Comparison of ENCODE assay signal across 12 mouse cellular contexts in genomic region chr17:34804871-34805562, GRCm38 (mm10). TPM values are rescaled to one million over a fixed set of nuclear protein-coding genes. Genes with fewer than 3 reads are reported as not detected.
DNase-seq lines count a peak whose midpoint lies in the region; ATAC-seq and TF ChIP-seq lines count a peak whose summit lies in the region.
"Had no signal": no experiment of that assay in that cellular context is flagged by ENCODE, and none has a peak within 500 bp of the region (broad histone marks: within the 10 kb centered on the region; RNA-seq: fewer than 3 reads in every experiment).

No protein-coding gene starts in this region.

- DNase-seq in cerebellum, adult 2 months: no peak
- no peak for DNase-seq in cerebellum, adult 9-10 months
- no peak for DNase-seq in lung, embryonic 14.5 days
- DNase-seq in lung, postnatal 10 days: no peak
- peak; percentile 64 for DNase-seq in R1 (ENCODE audit: low read depth, low spot score)
- peak; percentile 29 for DNase-seq in splenic B cell, adult 2 months (ENCODE audit: low read depth, low spot score)
- DNase-seq in embryo, embryonic 10.5 days (ENCODE audit: low spot score): no peak
- DNase-seq in layer of hippocampus, adult 8-10 months (ENCODE audit: low spot score in 2 of 2): no peak
- DNase-seq: layer of hippocampus, postnatal 36 days had no signal

- no peak overlapping the region for H3K4me3 ChIP-seq in cerebellum, adult 2 months (replicated peaks; ENCODE audit: insufficient read depth, low read depth, low read length)
- no peak overlapping the region for H3K4me3 ChIP-seq in lung, embryonic 14.5 days (ENCODE audit: low read depth, low read length)
- H3K4me3 ChIP-seq: hindbrain, embryonic 12.5 days; midbrain, embryonic 10.5 days had no signal

- H3K27ac ChIP-seq in cerebellum, adult 2 months (ENCODE audit: insufficient read depth, low read length): no peak overlapping the region
- H3K27ac ChIP-seq in lung, embryonic 14.5 days (ENCODE audit: low read depth): no peak overlapping the region
- H3K27ac ChIP-seq: hindbrain, embryonic 12.5 days; midbrain, embryonic 10.5 days had no signal

- 0 out of 2 replicates have a peak, but pooled peaks have one; percentile 16 for TF ChIP-seq CTCF in cerebellum, adult 2 months (IDR thresholded peaks at IDR 0.05; ENCODE audit: borderline replicate concordance, insufficient read depth, low read depth, low read length)
- peak; percentile 42 for TF ChIP-seq CTCF in lung, embryonic 14.5 days (IDR thresholded peaks at IDR 0.05; ENCODE audit: low read depth)

- no peaks in the 10 kb centered on the region for H3K36me3 ChIP-seq in lung, embryonic 14.5 days (ENCODE audit: insufficient read depth)
- no peaks in the 10 kb centered on the region for H3K36me3 ChIP-seq in splenic B cell, adult 2 months (ENCODE audit: control insufficient read depth, insufficient read depth, low read length, poor library complexity, severe bottlenecking)
- H3K36me3 ChIP-seq: hindbrain, embryonic 12.5 days; midbrain, embryonic 10.5 days had no signal

- H3K4me1 ChIP-seq in cerebellum, adult 2 months (ENCODE audit: control insufficient read depth, insufficient read depth, low read length): no peaks in the 10 kb centered on the region
- no peaks in the 10 kb centered on the region for H3K4me1 ChIP-seq in lung, embryonic 14.5 days (ENCODE audit: insufficient read depth)
- H3K4me1 ChIP-seq: hindbrain, embryonic 12.5 days; midbrain, embryonic 10.5 days had no signal

- ATAC-seq in lung, embryonic 14.5 days (ENCODE audit: insufficient read depth): no peak

- 76% methylated on average over 6 of the region's 6 CpGs for WGBS in cerebellum, adult 2 months
- 61% methylated on average over 6 of the region's 6 CpGs for WGBS in lung, embryonic 14.5 days

- no peaks in the 10 kb centered on the region for H3K27me3 ChIP-seq in cerebellum, adult 2 months (ENCODE audit: control insufficient read depth, insufficient read depth, low read length)
- H3K27me3 ChIP-seq in lung, embryonic 14.5 days (ENCODE audit: insufficient read depth, low read length): no peaks in the 10 kb centered on the region
- no peaks in the 10 kb centered on the region for H3K27me3 ChIP-seq in splenic B cell, adult 2 months (ENCODE audit: control insufficient read depth, insufficient read depth, low read length, poor library complexity, severe bottlenecking)
- H3K27me3 ChIP-seq: hindbrain, embryonic 12.5 days had no signal

- H3K9ac ChIP-seq in lung, embryonic 14.5 days: no peak overlapping the region
- H3K9ac ChIP-seq: hindbrain, embryonic 12.5 days had no signal

- H3K9me3 ChIP-seq in lung, embryonic 14.5 days (ENCODE audit: low read depth, low read length): 0 out of 2 replicates have a peak, but pooled peaks cover 7% of the 10 kb centered on the region

- no peak overlapping the region for H3K4me2 ChIP-seq in lung, embryonic 14.5 days
- H3K4me2 ChIP-seq: hindbrain, embryonic 12.5 days had no signal

- no peak for TF ChIP-seq POLR2A in cerebellum, adult 2 months (IDR thresholded peaks at IDR 0.05; ENCODE audit: borderline replicate concordance, insufficient read depth, low read length)

RNA-seq across cellular contexts. Expression of gene Cyp21a1, which starts 0.7 kb away (rescaled TPM):
- polyA plus RNA-seq in cerebellum, adult 2 months (2012; rRNA removed): not detected in 2 replicates
- polyA plus RNA-seq in lung, embryonic 14.5 days (2014; fragmentation: Nextera tagmentation; extraction: Ambion mirVana): not detected in 2 replicates
- 1 to 10 TPM; 2.7 to 3.2 (median 3.0) TPM for total RNA-seq in layer of hippocampus, adult 8-10 months (2022)
- polyA plus RNA-seq: hindbrain, embryonic 12.5 days; midbrain, embryonic 10.5 days; neural tube, embryonic 14.5 days had no signal

RNA-seq across cellular contexts. Expression of gene Stk19, which starts 31.7 kb away (rescaled TPM):
- polyA plus RNA-seq in cerebellum, adult 2 months (2012; rRNA removed): 52.9 TPM in 2 replicates
- 22.2 and 25.0 TPM in 2 replicates for polyA plus RNA-seq in lung, embryonic 14.5 days (2014; fragmentation: Nextera tagmentation; extraction: Ambion mirVana)
- total RNA-seq in layer of hippocampus, adult 8-10 months (2022): 10 to 100 TPM; 52.3 to 70.3 (median 58.1) TPM

RNA-seq across cellular contexts. Expression of gene Dxo, which starts 31.8 kb away (rescaled TPM):
- polyA plus RNA-seq in cerebellum, adult 2 months (2012; rRNA removed): 59.6 and 62.5 TPM in 2 replicates
- polyA plus RNA-seq in lung, embryonic 14.5 days (2014; fragmentation: Nextera tagmentation; extraction: Ambion mirVana): 56.0 and 71.5 TPM in 2 replicates
- total RNA-seq in layer of hippocampus, adult 8-10 months (2022): 10 to 100 TPM; 33.0 to 42.4 (median 34.4) TPM

RNA-seq across cellular contexts. Expression of gene Skiv2l, which starts 45.0 kb away (rescaled TPM):
- polyA plus RNA-seq in cerebellum, adult 2 months (2012; rRNA removed): 77.4 and 87.2 TPM in 2 replicates
- polyA plus RNA-seq in lung, embryonic 14.5 days (2014; fragmentation: Nextera tagmentation; extraction: Ambion mirVana): 44.6 and 50.3 TPM in 2 replicates
- total RNA-seq in layer of hippocampus, adult 8-10 months (2022): 10 to 100 TPM; 67.1 to 77.5 (median 71.5) TPM

RNA-seq across cellular contexts. Expression of gene Nelfe, which starts 45.2 kb away (rescaled TPM):
- 47.2 and 47.9 TPM in 2 replicates for polyA plus RNA-seq in cerebellum, adult 2 months (2012; rRNA removed)
- 110 and 115 TPM in 2 replicates for polyA plus RNA-seq in lung, embryonic 14.5 days (2014; fragmentation: Nextera tagmentation; extraction: Ambion mirVana)
- 10 to 100 TPM; 33.2 to 41.3 (median 40.8) TPM for total RNA-seq in layer of hippocampus, adult 8-10 months (2022)

Comparison
In these comparisons a context has a peak if more than half of its experiments do, and no peak if none do; other contexts are left out.
1. DNase-seq: peak in R1 (single experiment) and splenic B cell, adult 2 months (single experiment); none in cerebellum, adult 2 months (0 of 2), cerebellum, adult 9-10 months (single experiment), lung, embryonic 14.5 days (single experiment), lung, postnatal 10 days (single experiment), embryo, embryonic 10.5 days (single experiment) and layer of hippocampus, adult 8-10 months (0 of 2).